Mouse (Mus musculus) lung, postnatal 0 days (tissue): ENCODE measurements around the gene Tmem198b. TPM values are rescaled to one million over a fixed set of nuclear protein-coding genes. Genes with fewer than 3 reads are reported as not detected.
A peak's percentile ranks its signal among the peaks of the same experiment; 100 is the strongest.

Experiments used
- ATAC-seq: fragments of 200-750 bp; cut with Nextera tagmentation; 2 replicates; pipeline ENCODE4 v1.8.0; 2017; ENCODE audit warnings: moderate library complexity
- DNase-seq: peaks from one replicate; pipeline ENCODE4 v3.0.0-alpha.2; 2016; ENCODE audit warnings: low spot score
- H3K27ac ChIP-seq: fragments of 300-500 bp; sonication (generic); 2 replicates; pipeline ENCODE4 v1.5.1; 2014; ENCODE audit warnings: antibody characterized with exemption, mild to moderate bottlenecking, low read length, mixed read lengths
- H3K27me3 ChIP-seq: fragments of 300-500 bp; sonication (generic); replicated peaks from 2 replicates; pipeline ENCODE4 v1.6.1; 2014; ENCODE audit warnings: low read length, mixed read lengths; ENCODE audit not compliant: insufficient read depth
- H3K36me3 ChIP-seq: fragments of 300-500 bp; sonication (generic); 2 replicates; pipeline ENCODE4 v1.6.1; 2014; ENCODE audit warnings: low read length, mixed read lengths; ENCODE audit not compliant: insufficient read depth
- H3K4me1 ChIP-seq: fragments of 300-500 bp; sonication (generic); 2 replicates; pipeline ENCODE4 v1.6.1; 2014; ENCODE audit warnings: antibody characterized with exemption, low read depth, low read length, mixed read lengths; ENCODE audit not compliant: insufficient read depth
- H3K4me2 ChIP-seq: fragments of 300-500 bp; sonication (generic); replicated peaks from 2 replicates; pipeline ENCODE4 v1.6.1; 2014; ENCODE audit warnings: low read depth, mild to moderate bottlenecking, low read length, moderate library complexity, mixed read lengths
- H3K4me3 ChIP-seq: fragments of 300-500 bp; sonication (generic); 2 replicates; pipeline ENCODE4 v1.5.1; 2014; ENCODE audit warnings: low read depth, low read length
- H3K9ac ChIP-seq: fragments of 300-500 bp; sonication (generic); replicated peaks from 2 replicates; pipeline ENCODE4 v1.6.1; 2014; ENCODE audit warnings: low read depth, mild to moderate bottlenecking
- H3K9me3 ChIP-seq: fragments of 300-500 bp; sonication (generic); 2 replicates; pipeline ENCODE4 v1.6.1; 2016; ENCODE audit warnings: low read length, mixed read lengths
- CTCF ChIP-seq: IDR thresholded peaks from 2 replicates; pipeline ENCODE4 v1.5.1; 2016; ENCODE audit warnings: antibody characterized with exemption, mild to moderate bottlenecking
- EP300 ChIP-seq: IDR thresholded peaks from 2 replicates; pipeline ENCODE4 v1.6.1; 2016; ENCODE audit warnings: antibody characterized with exemption, mild to moderate bottlenecking, control low read depth
- WGBS: fragments of 180-500 bp; shearing (Covaris S2); extraction: QIAGEN DNeasy Blood & Tissue Kit; methylation state at CpG from one replicate; pipeline ENCODE4 v1.1.7; 2014; 5-methylcytosine and 5-hydroxymethylcytosine counted together
- polyA plus RNA-seq: library from polyadenylated mRNA; unstranded; fragments of >200 nt; fragmentation: Nextera tagmentation; extraction: Ambion mirVana; gene quantifications from 2 replicates; pipeline ENCODE4 v1.2.1, GENCODE M21; 2015

Gene Tmem198b
- polyA plus RNA-seq, 1 experiment from 2014 or later: 13.6 TPM

- peak overlapping the region; percentile 97 for H3K27ac ChIP-seq
- no peaks in the 10 kb centered on the region for H3K36me3 ChIP-seq
- H3K9ac ChIP-seq: 0 out of 2 replicates have a peak overlapping the region, but pooled peaks have one; percentile 19
- no peaks in the 10 kb centered on the region for H3K27me3 ChIP-seq
- 87% methylated on average over 2 of the region's 2 CpGs for WGBS
- no peaks in the 10 kb centered on the region for H3K9me3 ChIP-seq
- peaks cover 7% of the 10 kb centered on the region; the same call in 1 of the 2 replicates for H3K4me1 ChIP-seq
- no peak overlapping the region for H3K4me3 ChIP-seq
- DNase-seq: no peak
- H3K4me2 ChIP-seq: peak overlapping the region; percentile 19; the same call in 1 of the 2 replicates
- TF ChIP-seq EP300: no peak
- no peak for TF ChIP-seq CTCF
- ATAC-seq: no peak
These were observed 25.7 kb downstream of the Tmem198b start for GRCm38 (mm10) chr10:128778441-128778840.

GRCm38 (mm10) chr10:128773685-128774084 is 30.5 kb downstream of the Tmem198b start:
- H3K4me2 ChIP-seq: no peak overlapping the region
- peak; percentile 66 for TF ChIP-seq CTCF
- TF ChIP-seq EP300: no peak
- no peak overlapping the region for H3K27ac ChIP-seq
- H3K36me3 ChIP-seq: no peaks in the 10 kb centered on the region
- DNase-seq (peak; percentile 44), ATAC-seq (no peak)
- H3K9ac ChIP-seq: no peak overlapping the region
- 32% methylated on average over 5 of the region's 5 CpGs for WGBS
- H3K27me3 ChIP-seq: no peaks in the 10 kb centered on the region
- H3K9me3 ChIP-seq: no peaks in the 10 kb centered on the region
- H3K4me1 ChIP-seq: peaks cover 4% of the 10 kb centered on the region; the same call in 1 of the 2 replicates
- no peak overlapping the region for H3K4me3 ChIP-seq

GRCm38 (mm10) chr10:128772895-128773294 is 31.3 kb downstream of the Tmem198b start:
- 76% methylated on average over 2 of the region's 2 CpGs for WGBS
- peak; percentile 33 for DNase-seq

More at GRCm38 (mm10) chr10:128772895-128773294, 31.3 kb downstream of the Tmem198b start:
- Histone ChIP-seq H3K27ac (no peak overlapping the region), H3K4me3 (no peak overlapping the region), H3K4me2 (no peak overlapping the region), H3K9me3 (no peaks in the 10 kb centered on the region), H3K4me1 (no peaks in the 10 kb centered on the region), H3K9ac (no peak overlapping the region), H3K36me3 (no peaks in the 10 kb centered on the region), H3K27me3 (no peaks in the 10 kb centered on the region)
- TF ChIP-seq EP300 (no peak), CTCF (peak; percentile 61)
- no peak for ATAC-seq

Other genes with a start within 250 kb of the Tmem198b start
- 64.2 and 66.5 TPM in 2 replicates for gene Pa2g4, start 238.4 kb downstream of the Tmem198b start, polyA plus RNA-seq
- gene Erbb3, start 214.7 kb downstream of the Tmem198b start, polyA plus RNA-seq: 21.4 and 22.6 TPM in 2 replicates
- 459 and 465 TPM in 2 replicates for gene Rps26, start 177.6 kb downstream of the Tmem198b start, polyA plus RNA-seq
- 1.3 and 1.5 TPM in 2 replicates for gene Ikzf4, start 158.4 kb downstream of the Tmem198b start, polyA plus RNA-seq
- 12.3 and 12.6 TPM in 2 replicates for gene Suox, start 130.3 kb downstream of the Tmem198b start, polyA plus RNA-seq
- 69.1 and 71.8 TPM in 2 replicates for gene Rab5b, start 108.1 kb downstream of the Tmem198b start, polyA plus RNA-seq
- gene Pmel, start 100.2 kb downstream of the Tmem198b start, polyA plus RNA-seq: 1.0 and 1.4 TPM in 2 replicates
- 33.9 and 34.7 TPM in 2 replicates for gene Cdk2, start 99.3 kb downstream of the Tmem198b start, polyA plus RNA-seq
- gene Dgka, start 59.5 kb downstream of the Tmem198b start, polyA plus RNA-seq: 16.8 and 17.9 TPM in 2 replicates
- 23.4 and 24.9 TPM in 2 replicates for gene Pym1, start 56.5 kb downstream of the Tmem198b start, polyA plus RNA-seq
- 8.2 and 9.8 TPM in 2 replicates for gene Mmp19, start 13.5 kb downstream of the Tmem198b start, polyA plus RNA-seq
- 44.0 and 51.9 TPM in 2 replicates for gene Dnajc14, start 308 bp downstream of the Tmem198b start, polyA plus RNA-seq
- 113 and 119 TPM in 2 replicates for gene Sarnp, start 13.0 kb upstream of the Tmem198b start, polyA plus RNA-seq
- gene Ormdl2, start 17.3 kb upstream of the Tmem198b start, polyA plus RNA-seq: 59.8 and 62.1 TPM in 2 replicates
- gene Gdf11, start 87.3 kb upstream of the Tmem198b start, polyA plus RNA-seq: 1.6 and 2.1 TPM in 2 replicates
- gene Cd63, start 96.6 kb upstream of the Tmem198b start, polyA plus RNA-seq: 761 and 764 TPM in 2 replicates
- 13.2 and 16.7 TPM in 2 replicates for gene Rdh5, start 118.5 kb upstream of the Tmem198b start, polyA plus RNA-seq
- 228 and 243 TPM in 2 replicates for gene Bloc1s1, start 119.7 kb upstream of the Tmem198b start, polyA plus RNA-seq
- 14.6 and 20.7 TPM in 2 replicates for gene Itga7, start 129.4 kb upstream of the Tmem198b start, polyA plus RNA-seq
- 0.10 and 0.33 TPM in 2 replicates for gene Mettl7b, start 156.6 kb upstream of the Tmem198b start, polyA plus RNA-seq
- not detected in 2 replicates for gene Olfr9, start 185.1 kb upstream of the Tmem198b start, polyA plus RNA-seq
- gene Olfr763, start 206.4 kb upstream of the Tmem198b start, polyA plus RNA-seq: not detected in 2 replicates
- not detected in 2 replicates for gene Olfr764-ps1, start 235.5 kb upstream of the Tmem198b start, polyA plus RNA-seq
- gene Olfr765, start 245.6 kb upstream of the Tmem198b start, polyA plus RNA-seq: not detected in 2 replicates